Mouse (Mus musculus): ENCODE results near the gene Sgms2. TPM values are rescaled to one million over a fixed set of nuclear protein-coding genes. Genes with fewer than 3 reads are reported as not detected.

The Sgms2 gene
- polyA plus RNA-seq (2014; fragmentation: Illumina TruSeq; extraction: RNeasy Lipid Tissue Mini Kit (QIAGEN cat#74804); ENCODE audit: low read depth, low replicate concordance): 5.6 TPM

GRCm38 (mm10) chr3:131491361-131491925, at the start of gene Sgms2:
Gene Sgms2 (minus strand): TSS chr3:131491411.

GRCm38 (mm10) chr3:131302452-131303319, 188.5 kb downstream of the Sgms2 start, which contains the start of gene Cyp2u1:
Gene Cyp2u1 (minus strand): TSS chr3:131303227.

GRCm38 (mm10) chr3:131271559-131272373, 219.4 kb downstream of the Sgms2 start, which contains the start of gene Hadh:
Gene Hadh (minus strand): TSS chr3:131272101.

Other genes with a start within 250 kb of the Sgms2 start
- gene Hadh, start 219.3 kb downstream of the Sgms2 start, polyA plus RNA-seq (2014; fragmentation: Illumina TruSeq; extraction: RNeasy Lipid Tissue Mini Kit (QIAGEN cat#74804); ENCODE audit: low read depth, low replicate concordance): 275 TPM
- 0.99 TPM for gene Cyp2u1, start 188.2 kb downstream of the Sgms2 start, polyA plus RNA-seq (2014; fragmentation: Illumina TruSeq; extraction: RNeasy Lipid Tissue Mini Kit (QIAGEN cat#74804); ENCODE audit: low read depth, low replicate concordance)
- gene Papss1, start 73.4 kb upstream of the Sgms2 start, polyA plus RNA-seq (2014; fragmentation: Illumina TruSeq; extraction: RNeasy Lipid Tissue Mini Kit (QIAGEN cat#74804); ENCODE audit: low read depth, low replicate concordance): 37.1 TPM